Mouse (Mus musculus): ENCODE measurements around the gene Tmem80.

The Tmem80 gene

DNA sequence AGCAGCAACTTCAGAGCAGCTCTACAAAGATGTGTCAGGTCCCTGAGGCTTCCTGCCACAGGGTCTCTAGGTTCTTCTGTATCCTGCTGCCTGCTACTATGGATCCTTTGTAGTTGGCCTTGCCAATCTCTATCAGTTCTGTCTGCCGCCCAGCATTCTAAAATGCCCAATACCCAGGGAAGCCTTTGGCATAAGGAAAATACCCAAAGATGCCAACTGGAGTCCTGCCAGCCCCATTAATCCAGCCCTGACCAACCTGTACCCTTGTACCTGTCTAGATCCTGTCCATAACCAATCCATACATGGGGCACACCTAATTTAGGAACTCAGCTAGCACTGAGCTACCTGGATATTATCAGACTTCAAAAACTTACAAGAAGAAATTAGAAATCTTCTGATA, 2.9 kb upstream of the Tmem80 start:
- no peak for DNase-seq (ENCODE audit: low read depth, low spot score)

- DNase-seq (ENCODE audit: low read depth, low spot score), result peak; percentile 13
Measured at GRCm38 (mm10) chr7:141326546-141327446, 743 bp upstream of the Tmem80 start.

DNA sequence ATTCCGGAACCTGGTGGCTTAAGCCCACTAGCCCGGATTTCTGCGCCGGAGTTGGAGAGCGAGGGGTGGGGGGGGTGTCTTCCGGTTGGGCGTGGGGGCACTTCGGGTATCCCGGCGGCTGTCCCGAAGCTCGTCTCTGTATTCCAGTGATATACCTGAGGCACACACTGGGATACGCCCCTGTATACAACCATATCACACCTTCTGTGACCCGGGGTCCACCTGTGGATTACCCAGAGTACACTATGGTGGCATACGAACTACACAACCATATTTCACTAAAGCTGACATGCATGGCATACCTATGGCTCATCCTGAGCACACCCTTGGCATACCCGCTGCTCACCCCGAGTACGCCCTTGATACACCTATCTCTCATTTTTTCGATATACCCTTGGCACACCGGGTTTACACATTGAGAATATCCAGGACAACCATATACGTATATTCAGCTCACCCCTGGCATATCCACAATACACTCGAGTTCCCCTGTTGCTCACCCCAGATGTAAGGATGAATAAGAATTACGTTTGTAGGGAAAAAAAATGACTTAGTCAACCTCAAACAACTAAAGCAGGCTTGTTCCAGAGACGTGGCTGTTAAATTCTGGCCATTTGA, 943 bp downstream of the Tmem80 start:
- no peak for DNase-seq (ENCODE audit: low read depth, low spot score)

- no peak for DNase-seq (ENCODE audit: low read depth, low spot score)
Measured at GRCm38 (mm10) chr7:141330706-141331105, 3.2 kb downstream of the Tmem80 start.

- DNase-seq (ENCODE audit: low read depth, low spot score), result no peak
Measured at GRCm38 (mm10) chr7:141331990-141332389, 4.5 kb downstream of the Tmem80 start.

DNA sequence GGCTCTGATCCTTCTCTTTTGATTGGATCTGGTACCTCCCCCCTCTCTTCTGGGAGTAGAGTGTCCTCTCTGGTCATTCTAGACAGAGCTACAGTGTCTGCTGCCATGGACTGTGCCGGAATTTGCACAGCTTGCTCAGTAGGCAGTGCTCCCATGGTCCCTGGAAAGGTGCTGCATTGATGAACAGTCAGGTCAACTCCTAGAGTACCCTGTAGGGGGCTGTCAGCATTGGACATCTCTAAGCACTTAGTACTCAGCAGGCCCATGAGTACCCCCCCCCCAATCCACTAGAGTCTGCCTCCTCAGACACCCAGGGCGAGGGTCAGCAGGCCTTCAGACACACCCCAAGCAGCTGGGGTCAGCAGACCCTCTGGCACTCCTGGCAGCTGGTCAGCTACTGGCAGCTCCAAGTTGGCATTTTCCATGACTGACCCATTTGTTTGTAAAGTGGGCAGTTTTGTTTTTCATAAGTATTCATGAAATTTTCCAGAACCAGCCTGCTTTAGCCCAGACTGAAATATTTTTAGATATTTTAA, 7.6 kb downstream of the Tmem80 start:
- DNase-seq (ENCODE audit: low read depth, low spot score), result no peak

DNA sequence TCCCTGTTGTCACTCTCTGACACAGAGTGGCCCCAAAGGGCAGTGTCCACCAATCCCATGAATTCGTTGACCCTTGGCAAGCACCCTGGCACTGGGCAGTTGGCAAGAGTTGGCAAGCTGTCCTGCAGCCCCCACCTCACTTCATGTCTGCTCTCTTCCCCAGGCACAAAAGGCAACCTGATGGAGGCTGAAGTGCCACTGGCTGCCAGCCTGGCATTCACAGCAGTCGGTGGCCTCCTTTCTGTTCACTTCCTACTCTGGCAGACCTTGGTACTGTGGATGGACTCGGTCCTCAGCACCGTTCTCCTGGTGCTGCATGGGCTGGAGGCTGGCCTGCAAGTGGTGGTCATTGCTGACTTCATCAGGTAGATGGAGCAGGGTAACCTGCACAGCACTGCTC, 8.1 kb downstream of the Tmem80 start:
- DNase-seq (ENCODE audit: low read depth, low spot score), result no peak

GRCm38 (mm10) chr7:141336296-141336695, 8.8 kb downstream of the Tmem80 start:
- DNase-seq (ENCODE audit: low read depth, low spot score), result no peak

DNA sequence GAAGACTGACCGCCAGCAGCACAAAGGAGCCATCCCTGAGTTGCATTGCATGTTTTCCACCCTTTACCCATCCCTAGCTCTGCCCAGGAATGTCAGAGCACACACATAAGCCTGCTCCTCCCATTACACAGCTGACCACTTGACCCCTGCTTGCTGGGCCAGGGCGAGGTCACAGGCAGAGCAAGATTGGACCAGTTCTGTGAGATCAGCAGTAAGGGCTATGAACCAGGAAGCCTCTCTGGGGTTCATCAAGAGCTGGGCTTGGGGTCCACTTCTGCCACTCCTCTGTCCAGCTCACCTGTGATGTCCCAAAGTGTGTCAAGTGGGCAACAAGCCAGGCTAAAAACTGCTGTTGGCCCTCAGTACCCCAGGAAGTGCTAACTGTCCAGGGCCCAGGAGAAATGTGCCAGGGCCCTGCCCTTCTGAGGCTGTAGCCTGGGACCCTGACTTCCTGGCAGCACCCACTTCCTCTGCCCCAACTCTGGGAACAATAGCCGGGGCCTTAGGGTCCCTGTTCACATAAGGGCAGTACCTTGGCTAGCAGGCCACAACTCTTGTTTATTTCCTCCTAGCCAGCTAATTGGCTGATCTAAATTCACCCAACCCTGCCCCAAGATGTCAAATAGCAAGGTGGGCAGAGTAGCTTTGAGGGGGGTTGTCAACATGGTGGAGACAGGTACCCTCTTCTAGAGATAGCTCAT, 10.3 kb downstream of the Tmem80 start:
- no peak for DNase-seq (ENCODE audit: low read depth, low spot score)

DNA sequence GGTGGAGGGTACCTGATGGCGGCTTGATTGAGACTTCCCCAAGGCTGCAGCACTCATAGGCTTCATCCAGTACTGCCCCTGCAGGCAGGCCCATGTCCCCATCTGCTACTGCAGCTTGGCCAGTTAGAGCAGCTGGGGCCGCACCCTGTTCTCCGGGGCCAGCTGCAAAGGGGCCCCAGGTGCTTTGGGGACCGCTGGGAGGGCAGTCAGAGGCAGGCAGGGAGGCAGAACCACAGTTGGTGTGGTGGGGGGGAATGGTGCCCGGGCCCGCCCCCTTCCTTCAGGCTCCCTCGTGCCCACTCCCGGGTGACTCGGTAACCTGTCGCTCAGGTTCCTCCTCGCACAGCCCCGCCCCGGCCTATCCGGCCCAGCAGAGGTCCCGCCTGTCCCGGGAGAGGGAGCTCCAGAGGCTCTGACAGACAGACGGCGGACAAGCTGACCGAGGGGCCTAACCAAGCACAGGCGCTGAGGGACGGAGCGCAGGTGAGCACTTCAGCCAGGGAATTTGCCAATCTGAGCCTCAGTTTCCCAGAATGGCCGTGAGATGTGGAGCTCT, 11.1 kb downstream of the Tmem80 start, which contains the start of gene Eps8l2:
Gene Eps8l2, plus strand, starts transcription at position 305 of the 556 bp plus-strand sequence.
- DNase-seq (ENCODE audit: low read depth, low spot score), result no peak

DNA sequence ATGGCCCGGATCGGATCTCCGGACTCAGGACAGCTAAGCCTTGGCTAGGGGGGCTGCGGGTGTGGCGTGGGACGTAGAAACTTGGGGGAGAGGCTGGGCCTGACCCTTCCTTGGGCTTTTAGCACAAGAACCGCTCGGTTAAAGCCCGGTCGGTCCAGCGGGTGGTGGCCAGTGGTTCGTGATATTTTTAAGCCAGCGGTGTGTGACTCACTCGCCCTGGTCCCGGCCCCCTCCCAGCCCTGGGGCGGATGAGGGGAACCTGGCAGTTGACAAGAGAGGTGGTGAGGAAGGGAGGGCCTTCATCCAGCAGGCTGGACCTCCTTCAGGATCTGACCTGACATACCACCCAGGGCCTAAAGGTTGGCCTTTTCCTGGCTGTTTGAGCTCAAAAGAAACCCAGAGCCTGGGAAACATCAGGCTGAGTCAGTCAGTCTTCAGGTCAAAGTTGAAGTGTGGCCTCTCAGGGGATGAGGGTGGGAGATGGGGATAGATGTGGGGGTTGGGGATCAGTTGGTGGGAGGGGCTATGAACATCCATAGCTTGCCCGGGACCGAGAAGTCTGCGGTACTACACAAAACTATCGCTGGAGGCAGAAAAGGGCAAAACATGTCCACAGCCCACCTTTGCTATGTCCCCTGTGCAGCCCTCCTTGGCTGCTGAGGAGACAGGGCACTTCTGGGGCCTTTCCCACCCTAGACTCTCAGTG, 11.8 kb downstream of the Tmem80 start:
- DNase-seq (ENCODE audit: low read depth, low spot score), result no peak

DNA sequence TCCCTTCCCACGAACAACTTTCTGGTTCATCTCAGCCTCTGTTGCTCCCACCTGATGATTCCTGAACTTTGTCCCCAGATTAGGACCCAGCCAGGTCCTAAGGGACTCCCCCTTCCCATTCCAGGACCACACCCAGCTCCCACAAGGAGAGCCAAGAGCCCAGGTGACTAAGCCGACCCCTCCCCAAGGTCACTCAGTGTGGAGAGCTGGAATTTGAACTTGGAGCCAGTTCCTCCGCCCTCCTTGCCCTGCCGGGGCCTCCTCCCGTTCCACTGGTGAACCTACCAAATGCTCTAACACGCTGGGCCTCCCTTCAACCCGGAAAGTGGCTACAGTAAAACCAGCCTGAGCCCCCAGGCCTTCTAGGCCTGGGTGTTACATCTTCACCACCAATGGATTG, 12.5 kb downstream of the Tmem80 start:
- DNase-seq (ENCODE audit: low read depth, low spot score), result no peak

DNA sequence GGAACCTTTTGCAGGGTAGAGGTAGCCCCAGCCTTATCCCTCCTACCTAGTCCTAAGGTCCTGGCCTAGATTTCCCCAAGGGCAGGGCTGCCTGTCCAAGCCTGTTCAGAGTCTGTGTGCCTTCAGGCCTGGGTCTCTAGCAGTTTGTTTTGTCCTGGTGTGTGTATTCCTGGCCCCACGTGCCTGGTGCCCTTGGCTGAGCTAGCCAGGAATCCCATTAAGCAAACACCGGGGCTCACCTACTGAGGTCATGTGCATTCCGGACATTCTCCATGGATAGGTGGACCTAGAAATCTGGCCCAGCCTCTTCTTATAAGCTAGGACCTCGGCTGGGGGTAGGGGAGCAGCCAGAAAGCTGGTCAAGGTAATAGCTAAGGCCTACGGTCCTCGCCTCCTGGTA, 12.9 kb downstream of the Tmem80 start:
- no peak for DNase-seq (ENCODE audit: low read depth, low spot score)

DNA sequence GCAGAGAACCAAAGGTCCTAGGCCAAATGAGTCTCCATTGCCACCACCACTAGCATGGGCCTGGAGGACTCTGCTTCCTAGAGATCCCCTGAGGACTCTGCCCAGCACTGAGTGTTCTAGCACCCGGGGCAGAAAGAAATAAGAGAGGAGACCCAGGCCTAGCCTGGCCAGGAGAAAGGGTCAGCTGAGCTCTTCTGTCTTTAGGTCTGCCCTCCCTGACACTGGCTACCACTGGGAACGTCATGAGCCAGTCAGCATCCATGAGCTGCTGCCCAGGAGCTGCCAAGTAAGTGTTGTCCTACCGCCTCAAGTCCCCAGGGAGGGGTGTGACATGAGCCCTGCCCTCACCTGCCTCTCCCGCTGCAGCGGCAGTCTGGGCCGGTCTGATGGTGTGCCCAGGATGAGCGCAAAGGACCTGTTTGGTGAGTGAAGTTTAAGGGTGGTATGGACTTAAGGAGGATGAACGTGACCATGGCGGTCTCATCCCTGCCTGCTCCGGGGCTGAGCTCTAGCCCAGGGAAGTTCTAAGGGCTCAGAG, 14.2 kb downstream of the Tmem80 start:
- DNase-seq (ENCODE audit: low read depth, low spot score), result no peak

DNA sequence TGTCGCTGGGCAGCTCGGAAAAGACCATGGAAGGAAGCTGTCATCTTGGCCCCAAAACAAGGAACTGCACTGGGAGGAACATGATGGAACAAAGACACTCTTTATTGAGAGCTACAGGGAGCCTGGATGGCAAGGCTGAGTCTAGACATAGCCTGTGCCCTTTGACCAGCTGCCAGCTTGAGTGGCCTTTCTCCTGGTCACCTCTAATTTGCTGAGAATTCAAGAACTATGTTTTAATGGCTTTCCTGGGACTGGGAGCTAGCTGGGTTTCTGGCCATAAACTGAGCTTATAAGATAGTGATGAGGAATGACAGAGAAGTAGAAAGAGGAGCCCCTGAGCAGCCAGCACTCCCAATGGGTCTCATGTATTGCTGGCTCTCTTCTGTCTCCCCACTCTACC, 15.7 kb downstream of the Tmem80 start:
- no peak for DNase-seq (ENCODE audit: low read depth, low spot score)

- no peak for DNase-seq (ENCODE audit: low read depth, low spot score)
Measured at GRCm38 (mm10) chr7:141343696-141344095, 16.2 kb downstream of the Tmem80 start.

DNA sequence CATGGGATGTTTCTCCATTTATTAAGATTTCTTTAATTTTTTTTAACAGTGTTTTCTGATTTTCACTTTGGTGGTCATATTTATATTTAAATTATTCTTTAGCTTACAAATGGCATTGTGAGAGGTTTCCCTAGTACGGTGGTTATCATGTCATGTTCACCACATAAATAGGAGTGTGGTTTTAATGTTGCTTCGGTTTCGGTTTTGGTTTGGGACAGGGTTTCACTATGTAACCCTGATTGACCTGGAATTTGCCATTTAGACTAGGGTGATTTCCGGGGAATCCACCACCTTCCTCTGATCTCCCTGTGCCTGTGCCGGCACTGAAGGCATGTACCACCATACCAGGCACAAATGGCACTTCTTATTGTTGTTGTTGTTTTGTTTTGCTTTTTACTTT, 17.2 kb downstream of the Tmem80 start:
- DNase-seq (ENCODE audit: low read depth, low spot score), result no peak

DNA sequence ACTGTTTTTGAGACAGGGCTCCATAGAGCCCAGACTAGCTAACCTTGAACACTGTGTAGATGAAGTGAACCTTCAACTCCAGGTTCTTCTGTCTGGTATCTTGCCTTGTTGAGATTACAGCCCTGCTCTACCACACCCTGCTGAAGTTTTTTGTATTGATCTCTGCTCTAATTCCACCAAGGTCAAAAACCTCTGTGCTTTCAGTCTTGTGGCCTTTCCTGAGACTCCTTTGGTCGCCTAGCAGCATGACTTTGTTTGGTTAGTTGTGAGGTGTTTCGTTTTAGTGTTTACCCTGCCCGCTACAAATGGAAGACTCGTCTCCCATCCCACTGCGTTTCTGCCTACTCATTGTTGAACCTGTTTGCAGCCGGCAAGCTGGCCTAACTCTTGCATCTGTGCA, 23.5 kb downstream of the Tmem80 start:
- no peak for DNase-seq (ENCODE audit: low read depth, low spot score)

- no peak for DNase-seq (ENCODE audit: low read depth, low spot score)
Measured at GRCm38 (mm10) chr7:141355051-141355450, 27.5 kb downstream of the Tmem80 start.

DNA sequence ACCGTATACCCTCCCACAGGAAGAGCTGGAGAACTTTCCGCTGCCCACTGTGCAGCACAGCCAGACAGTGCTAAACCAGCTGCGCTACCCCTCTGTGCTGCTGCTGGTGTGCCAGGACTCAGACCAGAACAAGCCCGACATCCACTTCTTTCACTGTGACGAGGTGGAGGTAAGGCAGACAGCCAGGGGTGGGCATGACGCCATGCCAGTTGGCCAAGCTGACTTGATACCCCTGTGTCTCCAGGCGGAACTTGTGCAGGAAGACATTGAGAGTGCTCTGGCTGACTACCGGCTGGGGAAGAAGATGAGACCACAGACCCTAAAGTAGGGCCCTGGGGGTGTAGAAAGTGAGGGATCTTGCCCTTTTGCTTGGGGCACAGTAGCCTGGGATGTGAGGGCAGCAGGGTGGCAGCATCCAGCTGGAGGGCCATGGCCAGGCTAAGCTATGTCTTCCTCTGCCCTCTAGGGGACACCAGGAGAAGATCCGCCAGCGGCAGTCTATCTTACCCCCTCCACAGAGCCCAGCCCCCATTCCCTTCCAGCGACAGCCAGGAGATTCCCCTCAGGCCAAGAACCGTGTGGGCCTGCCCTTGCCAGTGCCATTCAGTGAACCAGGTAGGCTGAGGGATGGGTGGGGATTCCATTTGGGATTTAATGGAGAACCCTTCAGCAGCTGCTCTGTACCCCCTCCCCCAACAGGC, 28.2 kb downstream of the Tmem80 start:
- no peak for DNase-seq (ENCODE audit: low read depth, low spot score)

Data from retina, postnatal 7 days (tissue).